Mouse (Mus musculus) adrenal gland, postnatal 4 days (tissue): ENCODE measurements around the gene Opn3. TPM values are rescaled to one million over a fixed set of nuclear protein-coding genes. Genes with fewer than 3 reads are reported as not detected.

ENCODE experiments used
- DNase-seq, 2 experiments: peaks; one replicate each; pipeline ENCODE4 v3.0.0; 2021 to 2022; ENCODE audit warnings: low spot score in 2 of 2, mixed read lengths in 2 of 2
- total RNA-seq, 2 experiments: library from RNA; stranded (reverse); gene quantifications; 2 replicates each; pipeline ENCODE4 v1.2.3; 2021

Gene Opn3
- total RNA-seq, 2 experiments from 2014 or later = 6.3 to 7.9 TPM

DNA sequence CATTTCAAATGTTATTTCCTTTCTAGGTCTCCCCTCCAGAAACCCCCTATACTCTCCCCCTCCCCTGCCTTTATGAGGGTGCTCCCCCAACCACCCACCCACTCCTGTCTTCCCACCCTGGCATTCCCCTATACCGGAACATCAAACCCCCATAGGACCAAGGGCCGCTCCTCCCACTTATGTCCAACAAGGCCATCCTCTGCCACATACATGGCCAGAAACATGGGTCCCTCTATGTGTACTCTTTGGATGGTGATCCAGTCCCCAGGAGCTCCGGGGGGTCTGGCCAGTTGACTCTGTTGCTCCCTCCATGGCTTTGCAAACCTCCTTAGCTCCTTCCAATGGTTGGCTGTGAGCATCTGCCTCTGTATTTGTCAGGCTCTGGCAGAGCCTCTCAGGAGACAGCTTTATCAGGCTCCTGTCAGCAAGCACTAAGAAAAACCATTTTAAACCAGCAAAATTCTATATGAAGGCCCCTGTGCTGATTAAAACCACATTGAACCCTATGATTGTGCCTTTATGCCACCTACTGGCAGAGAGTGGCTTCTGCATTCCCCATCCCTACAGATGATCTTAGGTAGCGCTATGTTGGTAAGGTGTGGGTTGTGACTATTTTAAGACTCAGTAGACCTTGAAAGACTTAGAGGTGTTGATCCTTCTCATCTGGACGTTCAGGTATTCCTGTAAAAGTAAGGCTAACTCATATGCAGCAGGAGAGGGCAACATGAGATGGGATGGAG lies 23.7 kb downstream of the Opn3 start:
- DNase-seq = no peak

- DNase-seq = no peak
These were observed 32.7 kb downstream of the Opn3 start for GRCm38 (mm10) chr1:175659900-175660299.

DNA sequence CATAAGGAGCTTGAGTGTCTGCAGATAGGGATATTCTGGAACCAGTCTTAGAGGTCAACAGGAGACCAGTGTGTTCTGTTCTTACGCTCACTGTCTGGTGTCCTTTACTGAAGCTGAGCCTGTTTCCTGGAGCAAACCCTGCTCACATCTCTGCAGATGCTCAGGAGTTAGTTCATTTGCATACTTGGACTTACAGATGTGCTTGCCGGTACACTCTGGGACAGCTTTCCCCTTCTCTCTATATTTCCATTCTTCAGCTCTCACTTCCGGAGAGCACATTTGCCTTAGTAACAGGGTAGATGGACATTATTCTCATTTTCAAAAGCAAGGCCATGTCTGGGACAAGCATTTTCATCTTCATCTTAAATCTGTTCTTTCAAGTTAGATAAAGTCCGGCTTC lies 44.0 kb downstream of the Opn3 start:
- DNase-seq = no peak

GRCm38 (mm10) chr1:175646952-175647351 lies 45.6 kb downstream of the Opn3 start:
- DNase-seq = no peak

- DNase-seq = no peak
These were observed 48.9 kb downstream of the Opn3 start for GRCm38 (mm10) chr1:175643496-175644265.

- DNase-seq = no peak
These were observed 52.0 kb downstream of the Opn3 start for GRCm38 (mm10) chr1:175640435-175641150.

DNA sequence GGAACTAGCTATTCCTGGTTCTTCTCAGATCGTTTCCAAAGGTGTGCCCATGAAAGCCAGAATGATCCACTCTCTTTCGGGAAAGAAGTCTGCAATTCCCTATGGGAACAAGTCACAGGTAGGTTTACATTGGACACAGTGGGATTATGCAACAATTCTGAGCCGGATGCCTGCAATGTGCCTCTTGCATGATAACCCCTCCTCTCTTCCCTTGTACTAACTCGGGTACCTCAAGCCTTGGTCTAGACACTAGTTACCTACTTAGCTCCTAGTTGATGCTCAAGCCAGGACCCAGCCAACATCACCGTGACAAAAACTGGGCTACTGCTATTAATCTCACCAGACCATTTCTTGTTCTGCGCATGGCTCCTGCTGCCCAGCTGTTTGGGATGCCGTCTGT lies 53.5 kb downstream of the Opn3 start:
- no peak for DNase-seq

DNA sequence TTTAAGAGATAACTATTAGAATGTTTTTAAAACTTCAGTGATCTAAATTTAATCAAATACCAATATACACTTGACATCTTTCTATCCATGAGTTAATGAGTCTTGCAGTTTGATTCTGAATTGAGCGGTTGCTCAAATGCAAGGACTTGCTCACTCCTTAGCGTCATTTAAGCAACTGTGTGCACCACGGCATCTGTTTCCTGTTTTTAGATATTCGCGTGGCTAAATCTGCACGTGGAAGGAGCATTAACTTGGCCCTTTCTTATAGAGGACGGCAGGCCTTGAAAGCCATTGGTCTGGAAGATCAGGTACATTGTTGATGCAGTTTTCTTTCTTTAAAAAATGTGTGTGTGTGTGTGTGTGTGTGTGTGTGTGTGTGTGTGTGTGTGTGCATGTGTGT lies 54.9 kb downstream of the Opn3 start:
- DNase-seq = no peak

- no peak for DNase-seq
These were observed 60.1 kb downstream of the Opn3 start for GRCm38 (mm10) chr1:175632470-175632869.

DNA sequence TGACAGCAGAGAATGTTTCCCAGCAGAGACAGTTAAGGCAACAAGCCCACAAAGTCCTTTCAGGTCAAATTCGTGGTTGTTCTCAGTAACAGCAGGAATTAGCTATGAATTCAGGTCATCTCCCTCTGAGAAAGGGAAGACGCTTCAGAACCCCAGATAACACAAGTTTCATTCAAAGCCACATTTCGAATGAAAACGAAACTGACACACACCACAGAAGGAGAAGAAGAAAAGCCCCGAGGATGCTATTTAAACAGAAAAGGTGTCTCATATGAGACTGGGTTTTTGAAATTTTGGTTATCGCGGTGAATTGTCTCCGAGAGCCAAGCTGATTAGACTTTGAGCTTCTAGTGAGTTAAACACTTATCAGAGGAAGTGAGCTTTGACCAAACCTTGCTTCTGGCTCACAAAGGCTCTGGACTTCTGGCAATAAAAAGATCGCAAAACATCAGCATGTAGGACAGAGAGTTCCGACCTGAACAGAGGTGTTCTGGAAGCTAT lies 60.8 kb downstream of the Opn3 start:
- DNase-seq = no peak

- no peak for DNase-seq
These were observed 61.5 kb downstream of the Opn3 start for GRCm38 (mm10) chr1:175631080-175631479.

- DNase-seq = no peak
These were observed 62.2 kb downstream of the Opn3 start for GRCm38 (mm10) chr1:175630345-175630744.

DNA sequence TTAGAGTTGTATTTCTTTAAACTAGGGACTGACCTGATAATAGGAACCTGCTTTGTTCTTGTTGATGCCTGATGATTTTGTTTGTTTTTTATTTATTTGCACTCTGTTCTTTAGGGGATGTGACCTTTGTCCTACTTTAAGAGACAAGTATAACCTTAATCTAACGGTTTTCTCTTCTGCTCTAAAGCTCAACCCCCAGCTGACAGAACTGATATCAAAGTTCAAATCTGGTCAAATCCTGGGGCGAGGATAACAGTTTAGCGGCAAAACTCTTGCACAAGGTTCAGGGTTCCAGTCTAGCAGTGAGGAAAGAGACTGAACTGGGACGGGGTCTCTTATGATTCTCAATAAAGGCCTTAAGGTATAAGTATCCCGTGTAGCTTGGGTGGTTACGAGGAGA lies 63.3 kb downstream of the Opn3 start:
- no peak for DNase-seq

DNA sequence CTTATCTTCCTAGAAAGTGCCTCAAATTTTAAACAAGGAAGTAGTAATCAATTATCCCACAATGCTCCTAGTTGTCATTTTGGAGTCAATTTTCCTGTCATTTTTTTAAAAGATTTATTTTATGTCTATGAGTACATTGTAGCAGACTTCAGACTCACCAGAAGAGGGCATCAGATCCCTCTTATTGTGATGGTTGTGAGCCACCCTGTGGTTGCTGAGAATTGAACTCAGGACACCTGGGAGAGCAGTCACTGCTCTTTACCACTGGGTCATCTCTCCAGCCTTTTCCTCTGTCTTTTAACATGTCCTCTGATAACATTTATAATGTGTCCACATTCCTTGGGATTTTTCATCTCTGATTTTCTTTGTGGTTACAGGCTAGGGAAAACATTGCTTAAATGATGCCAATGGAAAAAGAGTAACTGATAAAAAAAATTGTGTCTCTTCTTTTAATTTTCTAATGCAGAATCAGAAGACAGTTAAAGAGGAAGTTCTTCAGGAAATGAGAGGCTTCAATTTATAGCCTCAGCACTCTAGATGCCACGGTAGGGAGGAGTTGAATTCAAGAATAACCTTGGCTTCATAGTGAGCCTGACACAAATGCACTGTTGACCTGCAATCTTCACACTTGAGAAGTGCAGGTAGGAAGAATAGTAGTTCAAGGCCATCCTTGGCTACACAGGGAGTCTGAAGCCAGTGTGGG lies 66.4 kb downstream of the Opn3 start:
- DNase-seq = no peak

DNA sequence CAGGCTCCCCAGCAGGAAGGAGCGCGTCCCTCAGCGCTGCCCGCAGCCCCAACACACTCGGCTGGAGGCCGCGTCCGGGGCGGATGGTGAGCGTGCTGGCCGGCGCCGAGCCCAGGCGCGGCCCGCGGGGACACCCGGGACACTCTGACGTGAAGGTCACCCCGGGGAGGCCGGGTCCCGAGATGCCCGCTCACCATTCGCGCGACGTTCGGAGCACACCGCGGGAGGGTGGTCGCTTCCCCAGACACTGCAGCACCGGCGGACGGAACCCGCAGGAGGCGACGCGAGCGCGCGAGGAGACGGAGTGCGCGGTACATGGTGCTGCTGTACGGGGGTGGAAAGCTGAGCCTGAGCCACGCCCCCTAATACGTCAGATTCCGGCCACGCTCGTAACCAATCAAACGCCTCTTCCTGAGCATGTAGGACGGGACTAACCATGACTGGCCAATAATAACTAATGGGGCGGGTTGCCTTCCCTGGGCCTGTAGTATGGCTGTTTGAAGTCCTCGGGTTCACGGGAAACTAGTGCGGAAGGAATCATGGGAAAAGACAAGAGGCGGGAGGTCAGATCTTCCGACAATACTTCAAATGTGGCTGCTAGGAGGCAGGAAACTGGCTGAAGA lies 67.2 kb downstream of the Opn3 start, which contains the start of gene Fh1:
Gene Fh1, minus strand, starts transcription at position 379 of the 623 bp plus-strand sequence.
- peak; percentile 76 to 85 for DNase-seq

- no peak for DNase-seq
These were observed 68.9 kb downstream of the Opn3 start for GRCm38 (mm10) chr1:175623656-175624055.

GRCm38 (mm10) chr1:175619814-175620431 lies 72.7 kb downstream of the Opn3 start, which contains the start of gene Kmo:
Kmo (plus strand) TSS chr1:175620381.
- DNase-seq = no peak

DNA sequence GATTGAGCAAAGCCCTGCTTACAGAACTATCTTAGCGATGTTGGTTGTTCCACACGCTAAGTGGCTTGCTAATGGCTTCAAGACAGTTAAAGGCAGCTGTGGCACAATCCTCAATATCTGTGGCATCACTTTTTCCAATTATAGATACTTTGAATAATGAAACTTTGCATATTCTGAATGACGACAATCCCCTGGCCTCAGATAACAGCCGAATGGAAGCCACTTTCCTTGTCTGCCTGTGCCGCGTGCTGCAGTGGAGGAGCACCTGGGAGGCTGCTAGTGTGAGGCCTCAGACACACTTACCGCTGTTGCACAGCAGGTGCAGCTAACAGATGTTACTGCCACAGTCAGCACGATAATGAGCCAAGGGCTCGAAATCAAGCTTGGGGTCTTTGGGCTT lies 77.6 kb downstream of the Opn3 start:
- DNase-seq = no peak
